Mouse (Mus musculus) urinary bladder, postnatal 10 days (tissue): Measurements from ENCODE around the gene Slc12a1.

ENCODE experiments used
- DNase-seq: peaks from one replicate; pipeline ENCODE4 v3.0.0; 2022; ENCODE audit warnings: low spot score

Gene Slc12a1

DNA sequence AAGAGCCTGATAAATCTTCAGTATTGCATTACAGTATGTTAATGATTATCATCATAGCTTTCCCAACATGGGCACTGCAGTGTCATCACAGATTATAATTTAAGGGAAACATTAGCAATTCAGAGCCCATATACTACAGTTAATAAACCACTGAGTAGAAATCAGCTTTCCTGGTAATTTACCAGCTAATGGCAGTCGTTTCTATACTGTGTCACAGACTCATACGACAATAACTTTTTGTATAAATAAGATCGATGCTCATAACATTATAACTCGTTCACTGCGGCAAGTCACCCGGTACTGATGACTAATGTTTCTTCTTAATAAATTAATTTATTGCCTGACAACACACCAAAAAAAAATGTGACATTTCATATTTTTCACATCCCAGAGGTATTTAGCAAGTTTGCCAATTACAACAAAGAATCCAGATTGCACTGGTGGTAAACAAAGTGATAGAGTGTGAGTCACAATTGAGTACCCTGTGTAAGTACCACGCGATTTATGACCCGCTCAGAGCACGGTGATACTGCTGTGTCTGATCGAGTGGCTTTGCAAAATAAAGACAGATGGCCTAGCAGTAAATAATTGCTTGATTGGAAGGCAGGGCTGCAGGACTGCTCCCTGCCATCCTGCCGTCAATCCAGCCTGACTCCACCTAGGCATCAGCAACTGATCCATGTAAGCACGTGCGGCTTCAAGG, 56.7 kb downstream of the Slc12a1 start:
- no peak for DNase-seq

DNA sequence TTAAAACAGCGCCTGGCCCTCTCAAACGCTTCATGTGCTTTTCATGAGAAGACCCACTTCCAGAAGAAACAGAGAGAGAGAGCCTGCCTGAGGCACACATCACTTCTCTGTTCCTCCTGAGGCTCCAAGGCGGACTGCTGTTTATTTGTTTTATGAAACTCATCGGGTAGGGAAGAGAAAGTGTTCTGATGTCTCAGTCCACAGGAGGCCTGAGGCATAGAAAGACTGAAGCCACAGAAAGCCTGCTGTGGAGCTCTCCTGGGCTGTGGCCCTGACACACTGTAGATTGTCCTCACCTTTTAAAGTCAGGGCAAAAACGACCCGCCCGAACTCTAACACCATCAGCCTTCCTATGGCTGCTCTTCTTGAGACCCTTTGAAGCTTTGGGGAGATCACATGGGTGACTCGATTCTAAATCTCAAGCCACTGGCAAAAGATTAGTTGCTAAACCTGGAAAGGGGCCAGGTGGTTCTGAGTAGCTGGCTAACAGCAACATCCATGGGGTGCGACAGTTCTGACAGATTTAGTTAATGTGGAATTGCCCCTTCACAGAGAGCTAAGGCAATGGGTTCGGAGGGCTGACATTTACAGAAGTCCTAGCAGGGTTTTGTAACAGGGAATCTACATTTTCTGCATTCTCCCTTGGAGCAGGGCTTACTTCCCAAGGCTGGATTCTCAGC, 59.7 kb downstream of the Slc12a1 start:
- DNase-seq: no peak

- peak; percentile 17 for DNase-seq
Observed at GRCm38 (mm10) chr2:125214592-125214991, 62.3 kb downstream of the Slc12a1 start.

GRCm38 (mm10) chr2:125217286-125217685, 65.0 kb downstream of the Slc12a1 start:
- no peak for DNase-seq

DNA sequence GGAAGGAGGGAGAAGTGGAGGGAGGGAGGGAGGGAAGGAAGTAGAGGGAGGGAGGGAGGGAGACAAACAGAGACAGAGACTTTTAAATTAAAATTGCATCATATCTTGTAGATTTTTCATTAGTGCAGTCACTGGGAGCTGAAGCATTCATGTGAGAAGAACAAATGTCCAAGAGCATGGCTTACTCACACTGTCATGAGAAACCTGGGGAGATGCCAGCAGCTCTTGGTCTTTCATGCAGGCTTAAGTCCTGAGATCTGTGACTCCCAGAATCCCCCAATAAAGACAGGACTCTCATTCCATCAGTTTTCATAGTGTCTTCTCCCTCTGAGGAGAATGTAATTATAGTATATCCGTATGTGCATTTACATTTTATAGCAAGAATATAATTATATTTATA, 66.3 kb downstream of the Slc12a1 start:
- DNase-seq: no peak

DNA sequence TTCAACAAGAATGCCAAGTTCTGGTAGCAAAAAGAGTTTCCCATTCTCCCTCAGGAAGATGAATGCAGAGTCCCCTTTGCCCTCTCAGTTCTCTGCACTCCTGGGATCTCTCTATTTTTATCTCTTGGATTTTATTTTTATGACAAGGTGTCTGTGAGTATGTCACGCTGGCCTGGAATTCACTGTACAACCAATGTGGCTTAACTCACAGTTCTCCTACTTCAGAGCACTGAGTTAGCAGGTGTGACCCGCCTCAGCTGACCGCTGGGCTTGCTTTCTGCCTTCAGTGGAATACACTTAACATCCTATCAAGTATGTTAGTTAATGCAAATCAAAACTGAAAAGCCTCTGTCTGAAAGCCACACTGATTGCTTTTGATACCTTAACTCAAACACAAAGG, 67.0 kb downstream of the Slc12a1 start:
- no peak for DNase-seq

GRCm38 (mm10) chr2:125221673-125222072, 69.4 kb downstream of the Slc12a1 start:
- DNase-seq: no peak

DNA sequence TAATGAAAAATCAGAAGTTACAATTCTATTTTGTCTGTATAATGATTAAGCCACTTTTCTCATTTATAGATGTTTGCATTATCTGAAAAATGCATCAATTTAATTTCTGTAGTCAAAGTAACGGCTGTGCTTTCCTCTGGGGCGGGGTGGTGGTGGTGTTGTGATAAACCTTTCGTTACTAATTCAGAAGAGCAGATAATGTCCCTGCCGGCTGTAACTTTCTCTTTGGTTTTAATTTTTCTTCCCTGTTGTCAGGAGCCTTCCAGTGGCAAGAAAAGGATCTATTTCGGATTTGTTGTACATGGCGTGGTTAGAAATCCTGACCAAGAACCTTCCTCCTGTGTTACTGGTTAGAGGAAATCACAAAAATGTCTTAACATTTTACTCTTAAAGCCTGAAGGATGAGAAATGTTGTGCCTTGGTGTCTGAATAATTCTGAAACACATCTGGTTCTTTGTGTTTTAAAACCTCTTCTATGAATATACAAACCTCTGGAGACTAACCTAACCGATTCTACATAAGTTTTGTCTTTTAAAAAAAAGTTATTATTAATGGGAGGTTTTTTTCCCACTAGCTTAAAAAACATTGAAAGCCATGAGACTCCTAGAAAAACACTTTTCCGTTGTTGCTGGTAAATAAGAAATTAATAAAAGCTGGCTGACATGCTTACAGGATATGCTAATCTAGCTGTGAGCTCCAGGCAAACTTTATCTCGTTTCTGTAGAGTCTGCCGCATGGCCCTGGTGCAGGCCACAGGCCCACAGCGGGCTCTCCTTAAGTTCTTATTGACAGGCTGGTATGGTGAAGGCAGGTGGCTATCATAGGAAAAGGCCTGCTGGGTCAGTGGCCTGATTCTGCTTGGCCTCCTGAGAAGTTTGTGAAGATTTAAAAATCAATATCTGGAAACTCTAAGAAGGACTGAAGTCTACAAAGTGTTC, 76.4 kb downstream of the Slc12a1 start:
- no peak for DNase-seq

GRCm38 (mm10) chr2:125232183-125232582, 79.9 kb downstream of the Slc12a1 start:
- DNase-seq: no peak

- no peak for DNase-seq
Observed at GRCm38 (mm10) chr2:125233537-125233936, 81.2 kb downstream of the Slc12a1 start.

DNA sequence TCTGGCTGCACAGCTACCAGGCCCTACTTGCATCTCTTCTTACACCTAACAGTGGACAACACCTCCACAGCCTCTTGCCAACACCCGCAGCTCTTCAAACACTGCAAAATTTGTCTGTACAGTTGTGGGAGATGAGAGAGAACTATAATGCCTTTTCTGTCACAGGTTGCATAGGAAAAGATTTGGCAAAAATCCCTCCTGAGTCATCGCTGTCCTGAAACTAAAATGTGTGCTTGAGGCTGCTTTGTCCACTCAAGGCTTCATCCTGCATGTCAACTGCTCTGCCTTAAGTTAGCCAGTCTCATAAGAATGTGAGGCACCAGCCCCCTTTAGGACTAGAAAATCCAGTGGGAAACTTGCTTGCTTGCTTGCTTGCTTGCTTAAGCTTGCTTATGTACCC, 81.7 kb downstream of the Slc12a1 start:
- DNase-seq: no peak

GRCm38 (mm10) chr2:125245545-125246285, 93.4 kb downstream of the Slc12a1 start:
- DNase-seq: no peak

GRCm38 (mm10) chr2:125246669-125247068, 94.4 kb downstream of the Slc12a1 start:
- DNase-seq: no peak

- peak; percentile 71 for DNase-seq
Observed at GRCm38 (mm10) chr2:125247108-125247961, 95.0 kb downstream of the Slc12a1 start, which contains the start of gene Dut. TSS of gene Dut (plus strand) at chr2:125247190.

DNA sequence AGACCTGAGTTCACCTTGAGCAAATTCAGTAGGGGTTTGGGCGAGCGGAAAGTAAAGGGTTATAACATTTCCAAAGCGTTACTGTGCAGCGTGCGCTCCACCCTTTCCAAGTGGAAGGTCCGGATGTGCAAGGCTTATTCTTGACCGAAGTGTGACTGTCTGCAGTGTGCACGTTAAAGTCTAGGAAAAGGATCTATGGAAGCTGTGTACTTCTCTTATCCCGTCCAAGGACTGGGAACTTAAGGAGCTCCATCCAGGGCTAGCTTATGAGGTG, 95.6 kb downstream of the Slc12a1 start:
- no peak for DNase-seq

DNA sequence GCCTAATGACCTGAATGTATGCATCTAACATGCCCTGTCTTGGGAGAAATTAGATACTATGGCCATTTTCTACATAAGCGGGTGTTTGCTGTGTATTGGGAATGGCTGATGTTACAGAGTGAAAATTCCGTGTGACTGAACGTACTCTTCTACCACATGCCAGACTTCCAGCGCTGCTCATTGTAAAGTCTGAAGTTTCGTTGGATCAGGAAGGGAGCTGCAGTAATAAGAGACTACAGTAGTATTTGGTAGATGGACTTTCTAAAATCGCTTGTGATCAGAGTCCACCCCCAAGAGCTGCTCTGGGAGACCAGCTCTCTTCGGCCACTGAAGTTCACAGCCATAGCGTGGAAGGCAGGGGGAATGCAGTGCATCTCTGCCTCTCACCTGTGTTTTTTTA, 96.0 kb downstream of the Slc12a1 start:
- no peak for DNase-seq

DNA sequence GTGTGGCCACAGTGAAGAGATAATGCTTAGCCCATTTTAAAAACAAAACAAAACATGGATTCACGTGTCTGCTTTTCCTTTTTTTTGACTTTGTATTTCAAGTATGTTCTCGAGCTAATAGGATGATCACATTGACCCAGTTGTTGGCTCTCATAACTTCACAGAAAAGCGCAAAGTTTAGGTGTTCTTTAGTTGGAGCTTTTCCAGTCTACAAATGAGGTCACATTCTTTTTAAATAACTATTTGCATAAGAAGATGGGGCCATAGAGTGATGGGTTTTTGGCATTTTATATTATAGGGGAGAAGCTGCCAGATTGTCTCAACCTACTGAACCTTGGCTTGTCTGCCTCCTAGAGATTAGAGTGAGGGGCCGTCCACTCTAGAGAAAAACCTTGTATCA, 97.0 kb downstream of the Slc12a1 start:
- DNase-seq: no peak

- DNase-seq: no peak
Observed at GRCm38 (mm10) chr2:125249874-125250273, 97.6 kb downstream of the Slc12a1 start.

GRCm38 (mm10) chr2:125251781-125252180, 99.5 kb downstream of the Slc12a1 start:
- no peak for DNase-seq

DNA sequence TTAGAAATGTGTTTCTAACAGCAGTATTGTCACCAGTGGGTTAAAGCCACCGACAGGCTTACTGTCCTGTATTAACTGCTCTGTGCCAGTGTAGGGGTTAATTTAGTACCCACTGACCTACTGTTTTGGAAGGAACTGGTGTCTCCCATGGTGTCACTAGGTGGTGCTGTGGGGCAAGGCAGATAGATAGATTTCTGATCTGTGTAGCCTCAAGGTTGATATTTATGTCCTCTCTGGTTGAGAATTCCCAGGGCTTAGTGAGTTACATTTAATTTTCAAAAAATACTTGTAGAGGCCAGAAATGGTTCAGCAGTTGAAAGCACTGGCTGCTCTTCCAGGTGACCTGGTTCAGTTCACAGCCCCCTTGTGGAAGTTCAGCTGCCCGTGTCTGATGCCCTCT, 100.0 kb downstream of the Slc12a1 start:
- DNase-seq: no peak

DNA sequence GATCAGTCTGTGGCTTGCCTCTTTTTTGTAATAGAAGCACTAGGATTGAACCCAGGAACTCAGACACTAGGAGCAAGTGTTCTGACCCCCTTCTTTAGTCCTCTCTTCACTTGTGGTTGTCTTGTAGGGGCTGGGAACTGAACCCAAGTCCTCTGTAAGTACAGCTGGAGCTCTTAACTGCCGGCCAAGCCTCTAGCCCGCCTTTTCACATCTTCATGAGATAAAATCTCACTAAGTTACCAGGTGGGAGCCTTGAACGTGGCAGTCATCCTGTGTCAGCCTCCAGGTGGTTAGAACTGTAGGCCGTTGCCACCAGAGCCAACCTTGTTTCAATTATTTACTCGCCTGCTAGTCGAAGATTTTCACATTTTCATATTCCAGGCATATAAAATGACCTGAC, 101.4 kb downstream of the Slc12a1 start:
- DNase-seq: no peak
